Mouse (Mus musculus): ENCODE results near the gene Ciao2b.
"Not testable (repeated sequence)": the region's sequence is repeated elsewhere in the genome, so short reads cannot be mapped to it uniquely, and the experiment has no call there.

The Ciao2b gene

GRCm38 (mm10) chr8:104641426-104642323 is at the start of gene Ciao2b:
Gene Ciao2b, minus strand, starts transcription at chr8:104641965.
- peak; percentile 93 for DNase-seq

GRCm38 (mm10) chr8:104688433-104688832 is 46.7 kb upstream of the Ciao2b start:
- no peak for DNase-seq

GRCm38 (mm10) chr8:104655614-104656013 is 13.8 kb upstream of the Ciao2b start:
- DNase-seq = no peak

- DNase-seq = peak; percentile 89
These were observed 13.2 kb upstream of the Ciao2b start for GRCm38 (mm10) chr8:104654984-104655383.

- not testable (repeated sequence) for DNase-seq
These were observed 2.4 kb upstream of the Ciao2b start for GRCm38 (mm10) chr8:104644187-104644586.

- DNase-seq = no peak
These were observed 524 bp upstream of the Ciao2b start for GRCm38 (mm10) chr8:104642324-104642654.

- DNase-seq = no peak
These were observed 864 bp downstream of the Ciao2b start for GRCm38 (mm10) chr8:104640831-104641370.

- DNase-seq = no peak
These were observed 1.5 kb downstream of the Ciao2b start for GRCm38 (mm10) chr8:104640241-104640640.

GRCm38 (mm10) chr8:104638010-104638409 is 3.8 kb downstream of the Ciao2b start:
- no peak for DNase-seq

GRCm38 (mm10) chr8:104635004-104635710 is 6.6 kb downstream of the Ciao2b start:
- no peak for DNase-seq

GRCm38 (mm10) chr8:104633156-104633744 is 8.5 kb downstream of the Ciao2b start:
- DNase-seq = peak; percentile 1

- DNase-seq = peak; percentile 3
These were observed 9.3 kb downstream of the Ciao2b start for GRCm38 (mm10) chr8:104632486-104632885.

- no peak for DNase-seq
These were observed 9.8 kb downstream of the Ciao2b start for GRCm38 (mm10) chr8:104631975-104632374.

GRCm38 (mm10) chr8:104630981-104631663 is 10.6 kb downstream of the Ciao2b start, which contains the start of gene Rrad:
Gene Rrad, minus strand, starts transcription at chr8:104631327.
- DNase-seq = peak; percentile 84

- DNase-seq = peak; percentile 55
These were observed 11.2 kb downstream of the Ciao2b start for GRCm38 (mm10) chr8:104630574-104630973.

- no peak for DNase-seq
These were observed 11.7 kb downstream of the Ciao2b start for GRCm38 (mm10) chr8:104630111-104630479.

GRCm38 (mm10) chr8:104629306-104630110 is 12.3 kb downstream of the Ciao2b start:
- DNase-seq = peak; percentile 61

GRCm38 (mm10) chr8:104628402-104628801 is 13.4 kb downstream of the Ciao2b start:
- no peak for DNase-seq

GRCm38 (mm10) chr8:104627065-104627740 is 14.6 kb downstream of the Ciao2b start:
- no peak for DNase-seq

GRCm38 (mm10) chr8:104624161-104624560 is 17.6 kb downstream of the Ciao2b start, which contains the start of gene Cdh16:
Gene Cdh16, minus strand, starts transcription at chr8:104624396.
- DNase-seq = peak; percentile 66

GRCm38 (mm10) chr8:104620765-104621164 is 21.0 kb downstream of the Ciao2b start:
- DNase-seq = no peak

All from lung, postnatal 10 days (tissue).